Mouse (Mus musculus) monocyte, adult 2 months (primary cell): Measurements from ENCODE around the gene Vwa8.
A peak's percentile ranks its signal among the peaks of the same experiment; 100 is the strongest.
"Not testable (repeated sequence)": the region's sequence is repeated elsewhere in the genome, so short reads cannot be mapped to it uniquely, and the experiment has no call there.

Source experiments
- DNase-seq, 2 experiments: peaks; one replicate each; pipeline ENCODE4 v3.0.0; 2022; ENCODE audit warnings: low spot score in 2 of 2, low read depth in 1 of 2

The Vwa8 gene

DNA sequence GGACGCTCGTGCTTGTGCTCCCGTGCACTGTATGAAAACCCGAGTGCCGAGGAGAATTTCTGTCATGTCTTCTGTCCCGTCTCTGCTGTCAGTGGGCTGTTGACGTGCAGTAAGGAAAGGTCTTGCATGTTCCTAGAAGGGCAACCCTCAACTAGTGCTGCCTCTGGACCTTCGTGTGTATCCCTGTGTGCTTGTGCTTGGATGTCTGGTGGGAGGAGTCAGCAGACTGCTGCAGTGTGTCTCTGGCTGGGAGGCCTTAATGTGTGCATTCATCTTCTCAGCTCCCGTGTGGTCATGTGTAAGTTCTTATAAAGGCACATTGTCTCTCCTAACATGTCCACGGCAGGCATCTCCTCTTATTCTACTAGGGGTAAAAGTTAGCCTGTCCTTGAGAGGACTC, 32.7 kb downstream of the Vwa8 start:
- DNase-seq = no peak

DNA sequence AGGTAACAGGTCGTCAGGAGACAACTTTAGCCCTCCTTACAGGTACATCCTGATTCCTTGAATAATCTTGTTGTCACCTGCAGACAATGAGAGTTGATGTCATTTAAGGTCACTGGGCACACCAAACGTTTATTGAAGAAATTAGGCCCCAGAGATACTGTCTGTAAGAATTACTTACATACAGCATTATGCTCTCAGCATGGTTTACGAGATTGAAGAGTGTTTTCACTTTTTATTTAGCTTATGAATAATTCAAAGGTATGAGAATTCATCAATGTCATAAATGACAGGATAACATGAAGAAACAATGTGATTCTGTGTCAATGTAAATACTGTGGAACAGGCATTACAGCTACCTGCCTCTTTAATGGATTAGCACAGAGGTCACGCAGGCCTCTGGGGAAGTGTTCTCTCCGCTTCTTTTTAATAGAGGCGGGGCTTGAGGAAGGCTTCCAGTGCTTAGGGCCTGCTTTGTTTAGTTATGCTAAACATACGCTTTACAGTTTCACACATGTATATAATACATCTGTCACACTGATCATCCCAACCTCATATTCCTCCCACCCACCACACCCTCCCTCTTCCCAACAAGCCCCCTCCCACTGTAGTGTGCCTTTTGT, 37.2 kb downstream of the Vwa8 start:
- DNase-seq = no peak

DNA sequence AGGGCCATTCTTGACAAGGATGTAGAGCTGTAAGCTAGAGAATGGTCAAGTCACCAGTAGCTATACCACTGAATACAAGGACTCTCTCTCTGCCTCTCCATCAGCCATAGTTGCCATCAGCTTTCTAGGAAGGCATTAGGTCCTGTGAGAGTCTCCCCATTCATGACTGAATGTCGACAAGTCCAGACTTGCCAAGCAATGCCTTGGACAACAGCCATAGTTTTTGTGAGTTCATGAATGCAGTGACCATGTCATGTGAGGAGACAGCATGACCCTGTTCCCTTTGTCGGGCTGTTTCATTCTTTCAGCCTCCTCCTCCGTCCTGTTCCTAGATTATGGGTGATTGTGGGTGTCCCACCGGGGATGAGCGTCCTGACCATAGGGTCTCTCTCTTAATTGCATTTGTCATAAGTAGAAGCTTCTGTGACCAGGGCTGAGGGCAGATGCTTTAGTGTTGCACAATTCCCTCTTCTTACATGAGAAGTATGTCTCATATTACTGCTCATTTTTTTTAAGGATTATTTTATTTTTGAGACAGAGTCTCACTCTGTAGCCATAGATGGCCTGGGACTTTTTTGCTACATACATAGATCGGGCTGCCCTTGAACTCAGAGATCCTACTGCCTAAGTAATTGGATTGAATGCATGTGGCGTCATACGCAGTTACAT, 37.8 kb downstream of the Vwa8 start:
- no peak for DNase-seq

DNA sequence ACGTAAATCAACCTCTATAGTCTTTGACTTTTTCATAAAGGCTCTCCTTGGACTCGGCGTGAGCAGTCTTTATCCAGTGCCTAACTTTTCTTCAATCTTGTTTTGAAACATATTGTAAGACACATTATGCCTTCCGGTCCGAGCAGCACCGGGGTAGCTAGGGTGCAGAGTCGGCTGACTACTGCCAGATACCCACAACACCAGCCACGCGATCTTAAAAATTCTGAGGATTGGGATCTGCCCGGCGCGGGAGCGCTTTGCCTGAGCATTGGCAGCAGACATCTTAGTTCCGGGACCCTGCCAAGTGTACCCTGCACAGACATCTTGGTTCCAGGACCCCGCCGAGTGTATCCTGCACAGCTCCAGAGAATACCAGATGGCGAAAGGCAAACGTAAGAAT, 38.6 kb downstream of the Vwa8 start:
- not testable (repeated sequence) for DNase-seq

DNA sequence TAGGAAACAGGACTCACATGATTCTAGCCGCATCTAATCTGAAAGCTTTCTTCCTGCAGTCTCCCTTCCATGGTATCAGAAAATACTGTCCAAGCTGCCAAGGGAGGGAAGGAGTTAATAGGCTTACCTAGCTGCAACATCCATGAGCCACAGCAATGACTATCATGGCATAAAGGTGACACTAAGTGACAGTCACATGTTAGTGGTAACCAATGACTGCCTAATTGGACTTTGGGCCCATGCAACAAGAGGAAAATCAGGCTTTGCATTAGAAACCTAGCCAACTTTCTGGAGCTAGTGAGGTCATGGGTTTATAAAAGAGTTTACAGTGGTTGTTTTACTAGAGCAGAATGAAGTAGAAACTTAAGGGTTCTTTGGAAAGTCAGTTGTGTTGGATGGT, 46.6 kb downstream of the Vwa8 start:
- DNase-seq = no peak

DNA sequence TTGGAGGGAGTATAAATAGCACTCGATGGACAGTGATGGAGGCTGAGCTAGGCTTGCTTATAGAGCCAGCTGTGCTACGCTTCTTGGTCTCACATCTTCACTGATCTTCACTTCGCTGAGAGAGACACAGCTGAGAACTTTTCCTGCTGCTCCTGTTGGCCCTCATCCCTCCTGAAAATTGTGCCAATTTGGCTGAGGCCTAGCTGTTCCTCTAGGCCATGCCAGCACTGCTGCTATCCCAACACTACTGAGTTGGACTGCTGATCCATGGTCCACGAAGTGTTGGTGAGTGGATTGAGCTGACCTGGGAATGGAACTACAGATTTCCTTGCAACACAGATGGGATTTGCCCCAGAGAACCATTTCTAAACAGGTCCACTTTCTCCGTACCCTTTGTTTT, 47.4 kb downstream of the Vwa8 start:
- DNase-seq = no peak

DNA sequence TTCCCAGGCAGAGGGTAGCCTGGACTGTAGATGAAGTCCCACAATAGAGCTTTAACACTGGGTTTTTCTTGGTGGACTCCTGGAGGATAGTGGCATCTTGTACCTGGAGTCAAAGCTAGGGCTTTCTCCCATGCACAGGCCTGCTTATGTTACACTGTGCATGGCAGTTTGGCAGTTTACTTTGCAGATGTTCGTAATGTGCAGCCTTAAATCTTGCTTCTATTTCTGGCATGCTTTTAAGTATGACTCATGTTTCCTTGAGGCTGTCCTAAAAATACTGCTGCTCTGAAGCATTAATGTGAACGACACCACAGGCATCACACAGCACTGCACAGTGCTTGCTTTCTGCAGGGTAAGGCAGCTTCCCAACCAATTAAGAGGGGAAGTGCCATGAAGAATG, 51.9 kb downstream of the Vwa8 start:
- DNase-seq = no peak

DNA sequence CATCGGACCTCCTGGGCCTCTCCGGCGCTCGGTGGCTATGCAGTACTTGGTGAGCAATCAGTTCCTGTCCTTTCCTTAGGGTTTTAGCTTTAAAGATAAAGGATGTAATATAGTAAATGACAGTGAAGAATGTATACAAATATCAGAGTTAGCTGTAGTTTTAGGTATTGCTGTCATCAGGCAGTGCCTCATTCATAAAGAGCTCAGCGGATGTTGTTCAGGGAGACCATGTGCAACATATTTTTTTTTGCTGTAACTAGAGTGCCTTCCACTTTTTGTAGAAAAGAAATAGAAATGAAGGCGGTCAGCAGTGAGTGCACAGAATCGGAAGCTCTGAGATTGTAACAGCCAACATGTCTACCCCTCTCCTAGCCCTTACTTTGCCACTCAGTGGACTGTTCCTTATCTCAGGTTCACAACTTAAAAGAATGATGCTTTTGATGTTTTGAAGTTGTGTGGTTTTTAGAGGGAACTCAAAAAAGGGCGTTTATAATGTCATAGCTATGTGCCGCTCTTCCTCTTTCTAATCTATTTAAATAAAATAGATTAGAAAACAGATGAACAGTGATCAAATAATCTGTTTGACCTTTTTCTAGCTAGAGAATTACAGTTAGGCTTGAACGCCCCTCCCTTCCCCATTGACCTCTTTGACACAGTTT, 59.5 kb downstream of the Vwa8 start:
- DNase-seq = no peak

DNA sequence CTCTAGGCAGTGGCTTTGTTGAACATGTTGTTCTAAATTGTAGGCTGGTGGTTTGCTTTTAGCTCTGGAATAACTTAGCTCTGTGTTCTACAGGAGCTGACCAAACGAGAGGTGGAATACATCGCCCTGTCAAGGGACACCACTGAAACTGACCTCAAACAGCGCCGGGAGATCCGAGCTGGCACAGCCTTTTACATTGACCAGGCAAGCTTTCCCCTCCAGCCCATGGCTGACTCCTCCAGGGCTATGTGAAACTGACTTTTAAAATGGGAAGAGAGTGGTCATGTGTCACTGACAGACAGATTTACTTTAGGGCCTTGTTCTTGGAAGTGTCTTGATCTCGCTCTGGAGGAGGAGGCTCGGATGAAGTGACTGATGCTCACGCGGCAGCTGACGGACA, 63.2 kb downstream of the Vwa8 start:
- no peak for DNase-seq

DNA sequence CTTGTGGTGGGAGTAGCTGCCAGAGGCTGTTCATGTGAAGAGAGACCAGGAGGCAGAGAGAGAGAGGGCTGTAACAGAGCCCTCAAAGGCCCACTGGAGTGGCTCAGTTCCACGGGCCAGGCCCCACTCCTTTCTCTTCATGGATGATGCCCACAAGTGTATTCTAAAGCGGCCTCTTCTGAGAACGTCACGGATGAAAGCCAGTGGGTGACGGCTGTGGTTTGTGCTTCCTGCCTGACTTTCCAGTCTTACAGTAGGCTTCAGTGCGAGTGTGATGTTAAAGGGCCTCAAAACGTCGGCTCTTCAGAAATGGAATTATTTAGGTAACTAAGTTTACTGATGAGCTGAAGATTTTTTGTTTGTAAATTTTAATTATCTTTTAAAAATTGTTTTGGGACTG, 65.3 kb downstream of the Vwa8 start:
- no peak for DNase-seq

DNA sequence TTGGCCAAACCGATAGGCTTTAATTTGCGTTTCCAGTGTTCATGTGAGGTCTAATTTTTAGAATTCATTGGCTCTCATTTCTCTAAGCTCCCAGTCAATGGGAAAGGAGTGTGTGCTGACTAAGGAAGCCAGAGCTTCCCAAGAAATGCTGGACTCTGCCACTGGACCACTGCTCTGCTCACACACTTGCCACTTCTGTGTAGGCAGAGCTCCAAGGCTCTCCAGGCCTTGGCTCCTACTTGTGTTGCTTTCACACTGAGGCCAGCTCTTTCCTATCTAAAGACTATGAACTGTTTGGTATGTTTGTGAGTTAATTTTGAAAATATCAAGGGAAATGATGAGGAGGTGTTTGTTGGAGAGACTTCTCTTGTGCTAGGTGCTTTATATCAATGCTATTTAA, 67.8 kb downstream of the Vwa8 start:
- no peak for DNase-seq

DNA sequence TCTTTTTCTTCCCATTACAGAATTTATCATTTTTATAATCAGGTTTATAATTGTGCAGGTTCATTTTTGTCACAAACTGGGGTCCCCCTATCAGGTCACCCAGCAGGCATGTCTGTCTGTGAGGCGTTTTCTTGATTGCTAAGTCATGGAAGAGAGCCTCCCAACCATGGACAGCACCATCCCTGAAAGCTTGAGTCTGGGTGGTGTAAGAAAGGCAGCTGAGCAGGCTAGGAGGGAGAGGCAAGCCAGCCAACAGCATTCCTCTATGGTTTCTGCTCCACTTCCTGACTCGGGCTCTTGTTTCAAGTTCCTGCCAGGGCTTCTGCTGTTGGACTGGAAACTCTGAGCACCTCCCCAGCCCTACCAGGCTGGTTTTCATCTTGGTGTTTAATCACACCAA, 72.4 kb downstream of the Vwa8 start:
- DNase-seq = no peak

DNA sequence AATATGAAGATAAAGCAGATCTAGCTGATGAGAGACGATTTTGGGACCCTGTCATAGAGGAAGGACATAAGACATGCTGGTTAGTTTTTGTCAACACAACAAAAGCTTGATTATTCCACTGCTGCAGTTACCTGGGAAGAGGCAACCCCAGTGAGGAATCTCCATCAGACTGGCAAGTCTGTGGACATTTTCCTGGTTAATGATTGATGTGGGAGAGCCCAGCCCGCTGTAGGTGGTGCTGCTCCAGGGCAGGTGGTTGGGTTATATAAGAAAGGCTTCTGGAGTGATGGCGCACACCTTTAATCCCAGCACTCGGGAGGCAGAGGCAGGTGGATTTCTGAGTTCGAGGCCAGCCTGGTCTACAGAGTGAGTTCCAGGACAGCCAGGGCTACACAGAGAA, 74.8 kb downstream of the Vwa8 start:
- DNase-seq = no peak

DNA sequence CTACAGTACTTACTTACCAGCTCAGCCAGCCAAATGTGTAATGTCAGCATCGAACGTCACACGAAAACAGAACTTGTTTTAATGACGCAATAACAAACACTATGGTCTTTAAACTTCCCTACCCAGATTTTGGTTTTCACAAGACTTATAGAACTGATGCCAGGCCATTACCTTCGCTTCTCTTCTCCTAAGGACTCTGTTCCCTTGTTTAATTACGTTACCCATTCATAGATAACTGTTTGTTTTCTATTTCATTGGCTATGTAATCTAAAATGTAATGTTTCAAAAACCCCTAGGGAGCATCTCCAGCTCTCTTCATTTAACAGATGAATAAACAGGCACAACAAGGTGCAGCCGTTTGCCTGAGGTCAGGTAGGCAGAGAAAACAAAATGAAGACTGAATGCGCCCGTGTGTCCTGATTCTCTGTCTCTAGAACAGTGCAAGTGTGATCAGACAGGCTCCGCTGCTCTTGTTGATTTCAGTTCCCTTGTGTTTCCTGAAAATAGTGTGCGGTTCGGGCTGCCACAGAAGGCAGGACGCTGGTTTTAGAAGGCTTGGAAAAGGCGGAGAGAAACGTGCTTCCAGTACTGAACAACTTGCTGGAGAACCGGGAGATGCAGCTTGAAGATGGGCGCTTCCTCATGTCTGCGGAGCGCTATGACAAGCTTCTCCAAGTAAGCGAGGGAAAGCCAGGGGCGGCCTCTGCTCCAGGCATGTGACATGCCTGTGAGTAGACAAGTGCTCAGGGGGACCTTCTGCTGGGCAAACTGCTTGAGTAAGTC, 76.1 kb downstream of the Vwa8 start:
- no peak for DNase-seq

DNA sequence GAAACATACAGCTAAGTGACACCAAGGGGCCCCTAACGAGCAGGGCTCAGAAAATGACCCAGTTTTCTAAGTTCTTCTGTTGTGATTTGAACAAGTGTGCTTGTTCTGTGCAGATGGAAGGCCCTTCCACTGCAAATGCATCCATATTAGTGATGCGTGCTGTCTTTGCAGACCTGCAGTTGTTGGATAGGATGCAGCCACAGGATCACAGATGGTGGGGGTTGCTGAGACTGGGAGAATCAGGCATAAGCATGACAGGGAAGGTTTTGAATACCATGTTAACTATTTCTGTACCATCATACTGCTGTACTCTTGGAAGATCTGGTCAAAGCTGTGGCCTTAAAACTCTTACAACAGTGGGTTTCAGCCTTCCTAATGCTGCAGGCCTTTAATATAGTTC, 83.2 kb downstream of the Vwa8 start:
- DNase-seq = no peak

DNA sequence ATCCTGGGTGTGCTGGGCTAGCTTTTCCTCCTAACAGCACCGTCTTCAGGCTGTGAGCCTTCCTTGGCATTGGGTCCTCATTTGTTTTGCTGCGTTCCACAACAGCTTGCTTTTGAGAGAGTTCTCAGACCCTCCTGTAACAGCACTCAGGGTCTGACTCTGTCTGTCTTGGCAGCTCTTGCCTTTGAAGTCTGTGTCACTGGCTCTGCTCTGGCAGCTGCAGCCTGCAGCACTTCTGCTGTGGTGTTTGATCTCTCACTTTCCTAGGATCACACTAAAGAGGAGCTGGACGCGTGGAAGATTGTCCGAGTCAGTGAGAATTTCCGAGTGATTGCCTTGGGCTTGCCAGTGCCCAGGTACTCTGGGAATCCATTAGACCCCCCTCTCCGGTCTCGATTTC, 84.5 kb downstream of the Vwa8 start:
- DNase-seq = no peak

DNA sequence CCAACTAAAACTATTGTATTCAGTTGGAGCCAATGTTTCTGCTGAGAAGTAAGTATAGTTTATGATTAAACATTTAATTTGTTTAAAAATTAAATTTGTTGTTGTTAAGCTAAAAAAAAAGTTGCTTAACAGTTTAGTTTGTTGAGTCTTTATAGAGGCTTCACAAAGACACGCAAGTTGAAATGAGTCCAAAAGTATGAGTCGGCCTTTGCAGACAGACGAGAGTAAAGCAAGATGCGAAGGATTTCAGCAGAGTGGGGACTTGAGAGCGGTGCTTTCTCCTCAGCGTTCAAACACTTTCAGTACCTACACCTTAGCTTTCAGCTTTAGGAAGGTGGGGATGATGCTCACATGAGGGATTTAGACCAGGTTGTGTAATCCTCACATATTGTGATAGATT, 85.7 kb downstream of the Vwa8 start:
- DNase-seq = no peak

DNA sequence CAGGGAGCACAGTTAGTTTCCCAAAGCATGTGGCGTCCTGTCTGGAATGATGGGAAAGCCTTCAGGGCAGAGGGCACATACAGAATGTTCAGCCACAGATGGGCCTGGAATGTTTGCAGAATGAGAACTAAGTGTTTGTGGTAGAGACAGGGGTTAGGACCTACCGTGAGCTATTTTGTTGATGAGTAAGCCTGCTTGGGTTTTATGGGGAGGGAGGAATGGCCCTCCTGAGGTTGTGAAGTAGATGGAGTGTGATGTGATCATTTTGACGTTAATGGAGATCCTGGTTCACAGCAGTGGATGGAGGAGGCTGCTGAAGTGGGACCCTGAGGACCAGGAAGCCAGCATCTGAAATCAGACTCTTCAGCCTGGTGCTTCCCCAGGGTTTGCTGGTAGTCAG, 86.9 kb downstream of the Vwa8 start:
- no peak for DNase-seq

DNA sequence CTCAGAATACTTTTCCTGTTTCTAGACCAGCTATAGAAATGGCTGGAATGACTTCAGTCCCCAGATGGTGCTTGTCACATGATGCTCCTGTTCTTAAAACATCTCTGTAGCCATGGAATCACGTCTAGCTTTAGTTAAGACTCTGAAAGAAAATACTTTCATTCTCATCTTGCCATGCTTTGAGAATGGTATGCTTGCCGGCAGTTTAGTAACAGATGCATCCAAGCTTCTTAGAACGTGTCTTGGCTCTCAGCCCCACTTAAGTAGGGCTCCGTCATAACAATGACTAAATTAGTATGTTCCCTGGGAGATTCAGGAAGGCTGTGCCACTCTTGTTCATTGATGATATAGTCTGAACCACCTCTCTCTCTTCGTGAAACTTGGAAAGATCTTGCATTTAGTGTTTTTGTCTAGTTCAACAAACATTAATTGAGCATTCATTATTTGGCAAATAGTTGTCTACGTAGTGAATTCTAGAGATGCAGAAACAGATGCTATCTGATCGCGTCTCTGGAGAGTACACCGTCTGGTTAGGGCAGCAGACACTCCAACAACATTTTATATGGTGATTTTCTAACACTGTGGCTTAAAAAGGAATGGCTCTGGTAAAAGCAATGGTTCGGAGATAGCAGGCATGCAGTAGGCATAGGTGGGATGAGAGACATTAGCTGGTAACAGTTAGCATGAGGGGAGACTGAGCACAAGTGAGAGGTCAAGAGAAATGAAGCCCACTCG, 93.1 kb downstream of the Vwa8 start:
- DNase-seq = no peak

DNA sequence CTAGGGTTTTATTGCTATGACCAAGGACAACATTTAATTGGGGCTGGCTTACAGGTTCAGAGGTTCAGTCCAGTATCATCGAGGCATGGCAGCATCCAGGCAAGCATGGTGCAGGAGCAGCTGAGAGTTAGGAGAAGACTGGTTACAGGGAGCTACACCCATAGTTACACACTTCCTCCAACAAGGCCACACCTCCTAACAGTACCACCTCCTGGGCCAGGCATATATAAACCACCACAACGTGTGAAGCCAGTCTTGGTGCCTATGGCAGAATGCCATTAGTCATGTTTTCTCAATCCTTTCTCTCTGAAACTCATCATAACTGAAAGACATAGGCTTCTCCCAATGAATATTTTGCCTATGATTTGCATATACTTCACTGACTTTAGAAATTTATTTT, 106.9 kb downstream of the Vwa8 start:
- DNase-seq = peak in 1 of 2 experiments; percentile 2

DNA sequence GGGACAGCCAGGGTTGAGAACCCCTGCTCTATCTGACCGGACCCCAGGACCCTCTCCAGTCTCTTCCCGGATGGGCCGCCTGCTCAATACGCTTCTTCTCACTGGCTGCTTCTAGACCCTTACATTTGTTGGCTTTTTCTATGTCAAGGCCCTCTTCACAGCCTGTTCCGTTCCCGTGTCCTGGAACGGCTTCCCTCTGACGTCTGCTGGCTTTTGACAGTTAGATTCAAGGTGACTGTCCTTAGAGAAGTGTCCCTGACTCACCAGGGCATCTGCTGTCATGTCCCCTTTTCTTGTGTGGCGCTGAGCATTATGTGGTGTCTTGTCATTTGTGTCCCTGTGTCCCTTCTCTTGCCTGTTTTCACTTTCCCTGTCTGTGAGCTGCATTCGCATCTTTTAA, 121.8 kb downstream of the Vwa8 start:
- no peak for DNase-seq
